Mouse (Mus musculus) stomach, postnatal 0 days (tissue): ENCODE measurements around the gene Dcst2.

Source experiments
- CTCF ChIP-seq: IDR thresholded peaks from 2 replicates; pipeline ENCODE4 v1.5.1; 2016; ENCODE audit warnings: antibody characterized with exemption, low read depth, mild to moderate bottlenecking, moderate library complexity
- EP300 ChIP-seq: optimal IDR thresholded peaks from 2 replicates; pipeline ENCODE3; 2016; ENCODE audit warnings: antibody characterized with exemption

DNA sequence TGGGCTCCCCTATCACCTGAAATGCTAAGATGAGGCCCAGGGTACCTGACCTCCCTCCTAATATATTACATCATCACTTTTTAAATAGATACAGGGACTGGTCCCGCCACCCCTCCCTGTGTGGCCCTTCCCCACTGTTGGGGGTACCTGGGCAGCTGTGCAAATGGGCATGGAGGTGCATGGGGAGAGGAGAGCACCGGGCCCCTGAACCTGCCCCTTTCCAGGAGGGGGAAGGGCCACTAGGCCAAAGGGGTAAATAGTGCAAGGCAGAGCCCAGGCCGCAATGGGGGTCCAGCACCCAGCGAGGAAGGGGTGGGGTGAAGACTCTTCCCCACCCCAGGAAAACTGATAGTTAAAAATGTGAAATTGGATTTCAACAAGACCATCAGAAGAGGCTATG, 16.1 kb downstream of the Dcst2 start:
- TF ChIP-seq CTCF = no peak
- TF ChIP-seq EP300 = no peak
